Mouse (Mus musculus) megakaryocyte, adult 5-6 weeks (primary cell): Measurements from ENCODE around the gene Agmat. TPM values are rescaled to one million over a fixed set of nuclear protein-coding genes. Genes with fewer than 3 reads are reported as not detected.
"Not testable (repeated sequence)": the region's sequence is repeated elsewhere in the genome, so short reads cannot be mapped to it uniquely, and the experiment has no call there.

Source experiments
- ATAC-seq: 2 replicates; pipeline ENCODE4 v1.8.0; 2016; ENCODE audit warnings: mild to moderate bottlenecking, inconsistent platforms; ENCODE audit not compliant: poor library complexity, severe bottlenecking
- total RNA-seq, 2 experiments: library from RNA; stranded (forward) in 1 of 2; stranded (reverse) in 1 of 2; fragments of 153-499, 151-499 nt in 1 of 2; fragments of 221-1000, 200-1000 nt in 1 of 2; gene quantifications; 2 replicates each; pipeline versions ENCODE4 v1.2.3 to v1.2.4; 2015 to 2017

Agmat gene
- total RNA-seq, 2 experiments from 2014 or later, result not detected

DNA sequence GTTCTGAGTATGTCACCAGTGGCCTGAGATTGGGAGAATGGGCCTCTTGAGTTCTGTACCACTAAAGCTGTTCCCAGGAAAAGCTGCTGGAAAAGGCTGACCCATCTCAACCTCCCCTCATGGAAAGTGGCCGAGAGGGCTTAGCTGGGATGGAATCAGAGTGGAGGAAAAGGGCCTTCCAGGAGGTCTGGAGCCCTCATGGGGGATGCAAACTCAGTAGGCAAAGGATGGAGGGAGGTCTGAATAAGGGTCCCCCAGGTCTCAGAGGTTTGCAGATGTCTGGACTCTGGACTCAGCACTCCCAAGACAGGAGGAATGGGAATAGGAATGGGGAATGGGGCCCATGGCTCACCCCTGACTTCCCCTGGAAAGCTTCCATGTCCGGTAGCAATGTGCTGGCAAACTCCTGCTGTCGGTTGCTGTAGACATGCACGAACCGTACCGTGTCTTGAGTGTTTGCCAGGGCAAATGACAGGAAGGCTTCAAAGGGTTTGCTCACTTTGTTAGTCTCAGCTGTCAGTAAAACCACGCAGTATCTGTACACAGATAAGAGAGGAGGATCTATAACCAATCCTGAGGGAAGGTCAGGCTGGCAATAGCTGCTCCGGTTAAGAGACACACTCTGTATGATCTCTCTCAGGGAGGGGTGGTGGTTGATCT is 23.2 kb downstream of the Agmat start:
- no peak for ATAC-seq

DNA sequence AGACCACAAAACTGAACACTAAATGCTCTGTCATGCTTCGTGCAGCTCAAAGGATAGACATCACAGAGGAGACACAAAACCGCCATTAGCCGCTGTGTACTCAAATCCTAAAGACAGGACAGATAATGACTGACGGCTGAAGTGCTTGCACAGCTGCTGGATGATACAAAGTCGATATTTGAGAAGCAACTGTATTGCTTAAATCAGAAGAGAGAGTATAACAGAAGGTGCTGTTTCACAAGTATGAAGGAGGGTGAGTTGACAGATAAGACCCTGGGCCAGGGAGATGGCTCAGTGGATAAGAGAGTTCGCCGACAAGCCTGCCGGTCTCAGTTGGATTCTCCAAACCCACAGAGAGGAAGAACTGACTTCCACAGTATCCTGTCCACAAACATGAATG is 25.4 kb downstream of the Agmat start:
- no peak for ATAC-seq

DNA sequence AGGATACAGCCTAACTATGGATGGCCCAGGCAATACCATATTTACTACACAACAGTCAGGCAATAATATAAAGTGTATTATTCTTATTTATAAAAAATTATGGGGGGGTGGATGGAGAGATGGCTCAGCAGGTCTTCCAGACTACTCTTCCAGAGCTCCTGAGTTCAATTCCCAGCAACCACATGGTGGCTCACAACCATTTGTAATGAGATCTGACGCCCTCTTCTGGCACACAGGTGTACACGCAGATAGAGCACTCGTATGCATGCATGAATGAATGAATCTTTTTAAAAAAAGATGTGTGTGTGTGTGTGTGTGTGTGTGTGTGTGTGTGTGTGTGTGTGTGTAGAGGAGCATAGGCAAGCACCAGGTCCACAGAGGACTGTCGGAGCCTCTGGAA is 26.5 kb downstream of the Agmat start:
- not testable (repeated sequence) for ATAC-seq

DNA sequence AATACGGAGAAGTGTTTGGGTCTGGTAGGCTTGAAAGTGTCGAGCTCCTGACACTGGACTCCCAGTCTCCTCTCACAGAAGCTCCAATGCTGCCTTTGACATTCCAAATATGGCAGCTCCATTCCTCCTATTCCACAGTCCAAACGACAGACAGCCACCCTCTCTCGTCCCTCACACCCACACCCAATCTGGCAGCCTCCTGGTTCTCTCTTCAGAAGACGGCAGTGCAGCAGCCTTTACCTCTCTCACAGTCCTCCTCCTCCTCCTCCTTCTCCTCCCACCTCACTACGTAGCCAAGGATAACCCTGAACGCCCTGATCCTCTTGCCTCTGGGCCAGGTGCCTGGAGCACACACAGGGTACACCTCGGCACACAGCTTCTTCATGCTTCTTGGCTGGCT is 33.4 kb downstream of the Agmat start:
- no peak for ATAC-seq

DNA sequence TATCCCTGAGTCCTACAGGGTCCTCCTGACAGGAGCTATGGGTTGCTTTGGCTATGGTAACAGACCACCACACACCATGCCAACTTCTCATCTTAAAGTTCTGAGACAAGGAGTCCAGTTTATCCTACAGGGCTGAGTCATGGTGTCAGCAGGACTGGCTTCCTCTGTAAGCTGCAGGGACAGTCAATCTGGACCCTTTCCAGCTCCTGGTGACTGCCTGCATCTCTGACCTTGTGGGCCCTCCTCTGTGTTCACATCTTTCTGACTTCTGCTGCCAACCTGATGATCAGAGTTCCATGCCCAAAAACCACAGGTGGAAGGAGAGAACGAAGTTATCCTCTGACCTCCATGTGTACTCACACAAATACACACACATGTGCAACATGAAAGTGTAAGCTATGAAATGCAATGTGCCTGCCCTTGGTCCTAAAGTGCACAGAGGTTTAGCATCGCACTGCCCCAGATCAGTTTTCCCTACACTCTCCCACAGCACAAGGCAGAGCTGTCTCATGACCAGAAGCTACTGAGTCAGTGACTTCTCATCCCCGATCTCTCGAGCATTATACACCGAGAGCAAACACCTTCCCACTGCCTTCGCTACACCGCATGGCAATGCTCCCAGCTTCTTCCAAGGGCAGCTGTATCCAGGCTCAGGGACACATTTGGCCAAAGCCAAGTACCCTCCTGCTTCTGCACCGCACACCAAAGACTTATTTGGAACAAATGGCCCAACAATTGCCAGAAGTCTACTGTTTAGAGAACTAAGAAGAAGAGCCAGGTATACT is 34.9 kb downstream of the Agmat start:
- ATAC-seq, result no peak

DNA sequence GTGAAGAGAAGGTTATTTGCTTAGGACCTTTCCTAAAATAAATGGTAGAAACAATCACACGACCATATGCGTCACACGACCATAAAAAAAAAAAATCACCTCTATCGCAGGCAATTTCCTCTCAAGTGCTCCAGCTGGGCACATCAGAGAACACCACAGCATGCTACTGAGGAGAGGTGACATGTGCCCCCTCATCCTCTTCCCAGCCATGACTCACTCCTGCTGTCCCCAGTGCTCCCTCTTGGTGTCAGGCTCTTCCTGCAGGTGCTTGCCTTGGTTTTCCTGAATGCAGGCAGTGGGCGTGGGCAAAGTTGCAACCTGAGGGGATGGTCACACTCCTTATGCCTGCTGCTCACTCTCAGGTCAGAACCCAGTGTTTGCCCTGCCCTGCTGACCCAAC is 38.4 kb downstream of the Agmat start:
- ATAC-seq, result no peak

DNA sequence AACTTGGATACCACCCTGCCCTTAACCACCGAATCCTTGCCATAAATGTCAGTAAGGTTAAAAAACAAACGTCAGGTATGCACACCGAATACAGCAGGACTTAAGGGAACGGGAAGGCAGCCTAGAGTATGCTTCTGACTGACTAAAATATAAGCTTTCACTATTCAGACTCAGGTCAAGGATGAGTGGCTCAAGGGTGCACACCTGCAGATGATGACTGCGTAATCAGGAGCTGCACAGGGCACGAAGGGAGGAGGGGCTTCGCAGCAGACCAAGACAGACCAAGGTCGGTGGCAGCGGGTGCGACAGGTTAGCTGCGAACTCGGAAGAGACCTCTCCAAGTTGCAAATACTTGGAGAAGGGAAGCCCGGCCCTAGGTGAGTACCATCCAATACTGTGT is 39.7 kb downstream of the Agmat start:
- no peak for ATAC-seq

DNA sequence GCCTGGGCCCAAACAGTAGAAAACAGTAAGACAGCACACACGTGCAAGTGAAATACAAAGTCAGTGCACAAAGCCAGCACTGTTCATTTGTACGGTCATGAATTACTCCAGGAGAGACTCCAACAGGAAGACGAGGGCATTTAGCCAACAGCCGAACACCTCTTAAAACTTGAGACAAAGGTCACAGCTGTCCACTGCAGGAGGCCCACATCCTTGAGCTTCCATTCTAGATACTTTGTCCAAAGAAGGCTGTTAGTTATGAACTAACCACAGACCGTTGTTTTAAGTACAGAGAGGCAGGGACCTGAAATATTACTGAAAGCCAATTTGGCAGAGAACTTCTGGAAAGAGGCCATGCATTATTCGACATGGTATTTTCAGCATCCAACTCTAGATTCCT is 40.6 kb downstream of the Agmat start:
- no peak for ATAC-seq

DNA sequence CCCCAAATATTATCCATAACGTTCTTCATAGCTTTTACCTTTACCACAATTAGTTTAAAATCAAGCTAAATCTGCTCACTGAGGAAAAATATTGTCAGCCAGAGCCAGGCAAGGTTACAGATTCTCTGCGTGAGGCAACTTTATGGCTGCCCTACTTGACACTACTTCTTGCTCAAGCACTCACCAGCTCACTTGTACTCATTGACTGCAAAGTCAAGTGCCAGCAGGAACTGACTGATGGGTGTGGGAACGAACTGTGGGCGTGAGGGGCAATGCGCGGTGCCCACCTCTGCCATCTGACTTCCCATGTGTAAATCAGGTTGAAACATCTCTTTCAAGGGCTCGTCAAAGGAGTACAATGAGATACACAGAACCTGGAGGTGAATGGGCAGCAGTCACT is 41.0 kb downstream of the Agmat start:
- no peak for ATAC-seq

DNA sequence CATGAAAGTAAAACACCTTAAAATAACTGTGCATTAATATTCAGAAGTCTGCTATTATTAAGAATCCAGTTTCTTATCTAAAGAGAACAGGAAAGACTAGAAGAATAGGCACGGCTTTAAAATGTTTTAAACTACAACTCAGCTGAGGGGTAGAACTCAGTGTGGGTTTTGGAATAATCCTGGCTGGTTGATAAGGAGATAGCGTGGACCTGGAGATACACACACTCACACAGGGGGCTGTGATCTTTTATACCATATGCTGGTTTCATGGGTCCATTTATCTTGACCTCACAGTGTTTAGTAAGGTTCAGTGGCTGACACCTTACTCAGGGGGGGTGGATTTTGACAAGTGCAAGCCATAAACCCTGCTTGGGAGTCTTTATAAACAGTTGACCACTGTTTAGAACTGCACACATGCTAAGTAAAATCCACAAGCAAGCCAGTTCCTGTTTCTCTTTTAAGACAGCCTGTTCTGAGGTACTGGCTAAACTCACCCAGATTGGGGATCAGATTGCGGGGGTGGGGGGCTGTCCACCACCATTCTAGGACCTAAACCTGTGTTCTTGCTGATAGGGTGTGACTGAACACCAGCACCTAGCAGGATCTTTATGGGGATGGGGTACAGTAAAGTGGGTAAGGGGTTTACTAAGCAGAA is 43.2 kb downstream of the Agmat start:
- no peak for ATAC-seq

DNA sequence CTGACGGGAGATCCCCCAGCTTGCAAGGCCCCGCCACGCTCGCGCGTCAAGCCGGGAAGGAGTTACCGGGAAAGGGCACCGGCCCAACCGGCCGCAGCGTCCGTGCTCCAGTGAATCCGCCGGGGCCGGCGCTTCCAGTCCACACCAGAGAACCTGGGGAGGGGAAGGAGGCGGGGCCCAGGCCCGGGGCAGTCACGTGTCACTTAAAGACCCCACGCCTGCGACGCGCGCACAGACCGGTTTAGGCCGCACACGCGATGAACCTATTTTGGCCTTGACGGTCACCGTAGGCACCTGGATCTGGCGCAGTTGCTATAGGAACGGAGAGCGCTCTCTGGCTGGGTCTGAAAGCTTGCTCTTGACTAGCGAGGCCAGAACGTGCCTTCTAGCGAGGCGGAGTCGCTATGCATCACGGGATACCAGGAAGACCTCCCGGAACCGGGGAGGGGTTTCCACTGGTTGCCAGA is 44.1 kb downstream of the Agmat start, which contains the start of gene Dnajc16:
TSS of gene Dnajc16 (minus strand) at position 408 of the 467 bp plus-strand sequence.
- ATAC-seq, result peak; percentile 75

DNA sequence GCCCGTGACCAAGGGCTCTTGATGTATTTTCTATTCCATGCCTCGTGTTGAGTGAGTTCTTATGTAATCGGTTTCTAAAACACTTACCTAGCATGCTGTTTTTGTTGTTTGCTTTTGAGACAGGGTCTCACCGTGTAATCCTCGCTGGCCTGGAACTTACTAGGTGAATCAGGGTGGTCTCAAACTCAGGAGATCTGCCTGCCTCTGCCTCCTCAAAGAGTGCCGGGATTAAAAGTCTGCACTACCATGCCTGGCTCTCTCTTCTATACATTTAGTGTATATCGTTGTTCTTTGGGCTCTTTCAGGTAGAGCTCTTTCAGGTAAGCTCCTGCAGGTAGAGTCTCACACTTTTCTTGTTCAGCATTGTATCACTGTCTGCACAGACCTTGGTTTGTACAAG is 45.0 kb downstream of the Agmat start:
- ATAC-seq, result no peak

DNA sequence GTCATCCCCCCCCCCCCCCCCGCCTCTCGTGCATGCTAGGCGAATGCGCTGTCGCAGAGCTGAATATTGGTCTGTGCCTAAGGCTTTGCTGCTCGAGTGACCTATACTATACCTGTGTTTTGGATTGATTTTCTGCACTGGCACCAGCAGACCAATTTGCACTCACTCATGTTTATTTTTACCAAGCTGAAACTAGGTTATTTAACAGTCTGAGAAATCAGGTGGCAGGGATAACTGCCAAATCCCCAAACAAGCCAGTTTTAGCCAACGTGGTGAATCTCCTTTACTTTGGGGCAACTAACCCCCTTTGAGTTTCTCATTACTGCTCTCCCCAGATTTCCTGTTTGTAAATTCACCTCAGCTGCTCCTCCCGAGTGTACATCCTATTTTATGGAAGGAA is 45.5 kb downstream of the Agmat start:
- ATAC-seq, result no peak

DNA sequence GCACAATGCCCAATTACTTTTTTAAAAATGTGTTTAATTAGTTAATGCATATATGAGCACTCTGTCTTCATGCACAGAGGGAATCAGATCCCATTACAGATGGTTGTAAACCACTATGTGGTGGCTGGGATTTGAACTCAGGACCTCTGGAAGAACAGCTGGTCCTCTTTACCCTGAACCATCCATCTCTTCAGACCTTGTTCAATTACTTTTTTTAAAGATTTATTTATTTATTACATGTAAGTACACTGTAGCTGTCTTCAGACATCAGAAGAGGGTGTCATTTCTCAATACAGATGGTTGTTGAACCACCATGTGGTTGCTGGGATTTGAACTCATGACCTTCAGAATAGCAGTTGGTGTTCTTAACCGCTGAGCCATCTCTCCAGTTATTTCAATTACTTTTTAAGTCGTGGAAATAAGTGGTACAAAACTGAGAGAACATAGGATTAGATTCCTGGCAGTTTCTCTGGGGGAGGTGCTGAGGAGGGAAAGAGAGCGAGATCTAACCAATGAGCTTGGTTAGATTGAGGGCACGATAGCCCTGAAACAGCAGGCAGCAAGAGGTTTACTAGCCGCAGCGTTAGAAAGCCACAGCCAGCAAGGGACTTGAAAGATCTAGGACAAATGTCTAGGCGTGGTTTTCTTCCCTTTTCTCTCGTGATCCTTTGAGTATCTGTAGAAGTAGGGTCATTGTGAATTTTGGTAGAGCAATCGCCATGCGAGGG is 46.2 kb downstream of the Agmat start:
- 0 out of 2 replicates have a peak, but pooled peaks have one; percentile 2 for ATAC-seq

DNA sequence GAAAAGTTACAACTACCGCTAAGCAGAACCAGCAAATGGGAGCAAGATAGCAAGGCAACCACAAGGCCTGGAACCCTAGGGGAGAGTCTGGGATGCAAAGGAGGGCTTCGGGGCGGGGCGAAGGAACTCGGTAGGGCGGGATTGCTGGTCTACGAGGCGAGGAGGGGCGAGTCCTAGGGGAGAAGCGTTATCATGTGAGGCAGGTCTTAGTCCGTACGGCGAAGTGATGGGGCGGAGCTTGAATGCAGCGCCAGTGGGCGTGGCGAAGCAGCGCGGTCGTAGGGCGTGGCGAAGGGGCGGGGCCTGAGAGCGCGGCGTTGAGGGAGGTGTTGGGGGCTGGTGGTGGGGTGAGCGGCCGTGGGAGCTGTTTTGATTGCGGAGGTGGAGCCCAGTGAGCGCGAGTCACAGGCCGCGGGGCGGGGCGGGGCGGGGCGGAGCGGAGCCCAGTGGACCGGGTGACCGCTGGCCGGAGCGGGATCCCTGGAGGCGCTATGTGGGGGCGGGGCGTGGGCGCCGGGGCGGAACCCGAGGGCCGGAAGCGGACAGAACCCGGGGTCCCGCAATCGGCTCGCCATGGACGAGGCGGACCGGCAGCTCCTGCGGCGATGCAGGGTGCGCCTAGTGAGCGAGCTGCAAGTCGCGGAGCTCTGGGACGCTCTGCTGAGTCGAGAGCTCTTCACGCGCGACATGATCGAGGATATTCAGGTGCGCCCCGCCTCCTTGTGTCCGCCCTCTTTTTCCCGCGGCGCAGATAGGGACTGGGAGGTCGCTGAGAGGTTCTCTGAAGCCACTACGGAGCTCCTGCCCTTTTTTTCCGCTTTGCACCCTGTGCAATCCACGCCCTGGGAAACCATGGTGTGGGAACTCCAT is 47.0 kb downstream of the Agmat start, which contains the start of gene Casp9:
TSS of gene Casp9 (plus strand) at position 331 of the 870 bp plus-strand sequence.
- ATAC-seq, result peak; percentile 70

DNA sequence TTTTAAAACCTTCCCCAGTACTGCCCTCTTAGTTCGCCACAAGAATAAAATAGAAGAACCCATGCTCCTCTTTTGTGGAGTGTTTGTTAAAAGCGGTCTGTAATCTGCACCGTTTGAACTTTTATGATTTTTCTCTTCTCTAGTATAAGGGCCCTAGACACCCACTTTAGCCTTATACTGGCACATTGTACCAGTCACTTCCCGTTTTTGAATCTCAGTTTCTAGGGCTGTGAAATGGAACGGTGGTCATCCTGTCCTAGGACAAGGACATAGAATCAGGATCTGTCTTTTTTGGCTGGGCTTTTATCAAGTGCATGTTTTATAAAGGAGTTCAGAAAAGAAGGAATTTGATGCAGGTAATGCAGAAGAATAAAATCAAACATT is 47.7 kb downstream of the Agmat start:
- no peak for ATAC-seq

DNA sequence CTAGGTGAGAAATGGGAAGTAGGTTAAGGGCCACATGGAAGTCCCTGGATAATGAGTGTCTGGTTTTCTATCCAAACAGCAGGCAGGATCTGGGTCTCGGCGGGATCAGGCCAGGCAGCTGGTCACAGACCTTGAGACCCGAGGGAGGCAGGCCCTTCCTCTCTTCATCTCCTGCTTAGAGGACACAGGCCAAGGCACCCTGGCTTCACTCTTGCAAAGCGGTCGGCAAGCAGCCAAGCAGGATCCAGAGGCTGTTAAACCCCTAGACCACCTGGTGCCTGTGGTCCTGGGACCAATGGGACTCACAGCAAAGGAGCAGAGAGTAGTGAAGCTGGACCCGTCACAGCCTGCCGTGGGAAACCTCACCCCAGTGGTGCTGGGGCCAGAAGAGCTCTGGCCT is 49.9 kb downstream of the Agmat start:
- ATAC-seq, result no peak

DNA sequence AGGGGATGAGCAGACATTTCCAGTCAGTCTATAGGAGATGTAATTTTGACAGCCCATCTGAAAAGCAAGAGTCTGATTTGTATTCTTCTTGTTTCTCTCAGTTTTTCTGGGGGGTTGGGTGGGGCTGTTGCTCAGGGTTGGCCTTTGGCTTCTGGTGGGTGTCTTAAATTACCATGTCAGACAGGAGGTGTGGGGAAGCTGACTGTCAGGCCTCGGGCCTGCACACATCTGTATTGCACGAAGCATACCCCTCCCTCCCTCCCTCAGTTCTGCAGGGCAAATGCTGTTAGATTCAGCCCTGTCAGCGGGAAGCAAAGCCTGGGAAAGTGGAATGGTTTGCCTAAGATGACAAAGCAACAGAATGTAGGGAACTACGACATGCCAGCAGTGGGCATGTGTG is 50.5 kb downstream of the Agmat start:
- no peak for ATAC-seq

DNA sequence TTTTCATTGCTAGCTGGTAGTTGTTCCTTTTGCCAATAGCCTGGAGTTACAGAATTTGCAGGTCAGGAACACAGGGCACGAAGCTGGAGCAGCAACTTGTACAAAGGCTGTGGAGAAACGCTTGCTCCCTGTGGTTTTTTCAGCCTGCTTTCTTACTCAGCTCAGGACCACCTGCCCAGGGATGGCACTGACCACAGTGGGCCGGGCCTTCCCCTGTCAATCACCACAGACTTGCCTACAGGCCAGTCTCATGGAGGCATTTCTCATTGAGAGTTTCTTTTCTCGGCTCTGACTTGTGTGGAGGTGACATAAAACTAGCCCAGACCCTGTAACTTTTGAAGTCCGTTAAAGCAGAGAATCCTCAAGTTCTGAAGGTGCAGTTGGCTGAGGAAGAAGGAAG is 51.1 kb downstream of the Agmat start:
- ATAC-seq, result no peak

DNA sequence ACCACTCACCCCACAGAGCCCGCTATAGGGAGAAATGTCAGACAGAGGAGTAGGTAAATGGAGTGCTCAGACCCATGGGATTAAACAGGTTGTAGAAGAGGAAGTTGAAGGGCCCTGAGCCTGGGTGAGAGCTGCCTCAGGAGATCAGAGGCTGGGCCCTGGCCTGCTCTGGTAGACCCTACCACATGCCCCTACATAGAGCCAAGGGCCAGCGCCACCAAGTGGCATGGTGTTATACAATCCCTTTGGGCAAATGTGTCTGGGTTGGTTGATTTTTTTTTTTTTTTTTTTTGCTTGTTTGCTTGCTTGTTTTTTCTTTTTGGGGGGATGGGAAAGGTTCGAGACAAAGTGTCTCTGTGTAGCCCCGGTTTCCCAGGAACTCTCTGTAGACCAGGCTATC is 57.6 kb downstream of the Agmat start:
- ATAC-seq, result no peak
